Mouse (Mus musculus) lung, postnatal 10 days (tissue): ENCODE measurements around the gene Emb.
A peak's percentile ranks its signal among the peaks of the same experiment; 100 is the strongest.
"Not testable (repeated sequence)": the region's sequence is repeated elsewhere in the genome, so short reads cannot be mapped to it uniquely, and the experiment has no call there.

Experiments used
- DNase-seq: peaks from one replicate; pipeline ENCODE4 v3.0.0; 2021

Emb gene

DNA sequence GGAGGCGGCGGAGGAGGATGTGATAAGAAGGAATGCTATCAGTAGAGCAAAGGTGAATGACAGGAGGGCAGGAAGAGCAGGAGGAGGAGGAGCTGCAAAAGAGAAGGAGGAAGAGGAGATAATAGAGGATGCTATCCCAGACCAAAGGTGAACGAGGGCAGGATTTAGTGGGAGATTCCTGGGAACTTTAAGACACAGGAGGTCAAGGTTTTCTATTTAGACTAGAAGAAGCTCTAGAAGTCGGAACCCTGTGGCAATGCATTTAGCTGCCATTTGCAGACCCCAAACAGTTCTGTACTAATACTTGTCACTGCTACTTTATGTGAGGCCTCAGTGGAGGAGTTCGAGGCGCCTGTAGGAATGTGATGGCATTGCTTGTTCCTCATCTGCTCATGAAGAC lies at the start of gene Emb:
Gene Emb (plus strand): TSS at position 301 of the 400 bp plus-strand sequence.
- DNase-seq, result no peak

DNA sequence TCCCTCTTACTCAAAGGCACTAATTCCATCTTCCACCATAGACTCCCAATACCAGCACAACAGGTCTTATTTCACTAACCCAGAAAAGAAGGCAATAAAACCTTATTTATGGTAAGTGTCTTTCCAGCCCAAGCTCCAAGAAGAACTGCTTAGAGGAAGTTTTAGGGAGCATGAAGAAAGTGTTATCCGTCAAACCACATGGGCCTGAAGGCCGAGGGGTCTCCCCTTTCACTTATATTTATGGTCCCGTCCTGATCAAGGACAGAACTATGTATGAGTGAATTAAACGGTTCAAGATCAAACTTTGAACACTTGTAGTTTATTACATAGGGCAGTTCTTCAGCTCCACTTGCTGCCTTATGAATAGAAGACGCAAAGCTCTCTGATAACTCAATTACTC lies 44.4 kb upstream of the Emb start:
- no peak for DNase-seq

- DNase-seq, result peak; percentile 2
These were observed 43.3 kb upstream of the Emb start for GRCm38 (mm10) chr13:117165071-117165470.

DNA sequence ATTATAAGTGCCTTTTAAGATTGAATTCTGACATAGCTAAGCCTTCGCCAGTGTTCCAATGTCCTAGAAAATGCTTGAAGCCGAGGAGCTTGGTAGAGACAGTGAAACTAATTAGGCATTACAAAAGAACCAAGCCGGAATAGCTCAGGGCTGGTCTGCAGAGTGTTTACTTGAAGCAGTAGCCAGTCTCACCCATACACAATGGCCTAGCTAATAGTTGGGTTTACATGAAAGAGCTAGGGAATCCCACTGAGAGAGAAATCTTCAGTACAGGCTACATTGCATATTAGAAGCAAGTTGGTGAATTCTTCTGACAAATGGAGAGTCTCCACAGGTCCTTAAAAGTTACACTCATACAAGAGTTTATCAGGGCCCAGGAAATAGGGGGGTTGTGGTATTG lies 27.4 kb upstream of the Emb start:
- DNase-seq, result not testable (repeated sequence)

DNA sequence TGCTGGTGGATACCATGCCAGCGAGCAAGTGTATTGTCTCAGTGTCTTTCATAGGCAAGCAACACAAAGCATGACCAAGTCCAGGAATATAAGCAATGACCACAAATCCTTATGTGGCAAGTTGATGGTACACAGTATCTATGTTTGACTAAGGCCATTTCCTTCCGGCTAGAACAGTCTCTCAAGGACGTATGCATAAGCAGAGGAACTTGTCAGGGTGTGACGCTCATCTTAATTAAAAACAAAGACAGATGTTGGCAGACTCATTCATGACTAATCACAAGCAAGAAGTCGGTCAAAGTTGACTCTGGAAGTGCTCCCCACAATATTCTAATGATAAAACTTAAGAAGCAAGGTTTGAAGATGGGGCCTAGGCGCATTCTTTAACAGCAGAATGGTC lies 25.0 kb upstream of the Emb start:
- DNase-seq, result no peak

DNA sequence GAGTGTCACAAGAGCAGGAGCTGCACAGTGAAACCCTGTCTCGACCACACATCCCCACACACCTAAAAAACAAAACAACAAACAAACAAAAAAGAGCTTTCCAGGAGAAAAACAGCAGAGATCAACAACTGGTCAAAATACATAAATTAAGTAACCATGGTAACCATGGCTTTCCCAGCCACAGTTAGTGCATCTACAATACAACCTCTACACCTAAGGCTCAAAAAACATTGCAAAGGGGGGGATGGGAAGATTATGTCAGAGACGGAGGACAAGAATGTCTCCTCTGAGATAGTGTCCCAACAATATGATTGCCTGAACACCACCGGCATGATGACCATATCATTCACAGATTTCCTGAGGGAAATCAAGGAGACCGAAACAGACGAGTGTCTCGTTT lies 23.0 kb upstream of the Emb start:
- no peak for DNase-seq

- DNase-seq, result peak; percentile 6
These were observed 16.2 kb upstream of the Emb start for GRCm38 (mm10) chr13:117192161-117192560.

- DNase-seq, result no peak
These were observed 14.8 kb upstream of the Emb start for GRCm38 (mm10) chr13:117193422-117193983.

GRCm38 (mm10) chr13:117195569-117196495 lies 12.5 kb upstream of the Emb start:
- DNase-seq, result no peak

DNA sequence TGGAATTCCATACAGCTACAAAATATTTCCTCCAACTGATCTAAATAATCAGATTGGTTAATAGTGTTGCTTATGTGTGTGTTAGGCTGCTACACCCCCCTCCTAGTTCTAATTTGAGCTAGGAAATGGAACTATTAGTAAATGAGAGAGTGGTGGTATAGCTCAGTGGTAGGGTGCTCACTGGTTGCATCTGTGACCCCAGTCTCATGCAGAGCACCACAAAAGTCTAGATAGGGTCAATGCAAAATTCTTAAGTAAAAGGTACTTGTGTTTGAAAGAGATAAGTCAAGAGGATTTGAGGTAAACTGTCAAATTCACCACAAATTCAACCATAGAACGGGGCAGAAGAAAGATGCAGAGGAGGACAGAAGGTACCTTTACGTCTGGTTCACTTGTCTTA lies 10.7 kb upstream of the Emb start:
- no peak for DNase-seq

DNA sequence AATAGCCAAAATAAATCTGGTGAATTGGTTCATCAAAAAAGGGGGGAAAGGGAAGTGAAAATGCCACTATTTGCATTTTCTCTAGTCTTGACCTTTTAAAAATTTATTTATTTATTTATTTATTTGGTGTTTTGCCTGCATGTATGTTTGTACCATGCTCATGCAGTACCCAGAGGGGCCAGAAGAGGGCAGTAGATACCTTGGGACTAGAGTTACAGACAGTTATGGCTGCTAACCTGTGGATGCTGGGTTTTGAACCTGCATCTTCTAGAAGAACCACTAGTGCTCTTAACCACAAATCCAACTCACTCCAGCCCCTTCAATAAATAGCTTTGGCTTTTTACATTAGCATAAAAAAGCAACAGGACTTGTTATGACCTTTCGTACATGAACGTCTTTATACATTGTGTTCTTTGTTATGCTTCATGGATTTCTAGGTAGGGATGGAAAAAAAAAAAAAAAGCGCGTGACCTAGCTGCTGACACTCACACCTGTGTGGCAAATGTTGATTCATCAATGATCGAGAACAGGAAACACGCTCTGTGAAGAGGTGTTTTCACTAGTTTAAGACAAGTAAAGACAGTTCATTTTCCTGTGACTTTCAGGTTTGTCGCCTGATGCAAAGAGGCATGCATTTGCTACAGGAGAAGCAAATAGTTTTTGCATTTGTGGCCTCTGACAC lies 9.8 kb upstream of the Emb start:
- DNase-seq, result peak; percentile 84

DNA sequence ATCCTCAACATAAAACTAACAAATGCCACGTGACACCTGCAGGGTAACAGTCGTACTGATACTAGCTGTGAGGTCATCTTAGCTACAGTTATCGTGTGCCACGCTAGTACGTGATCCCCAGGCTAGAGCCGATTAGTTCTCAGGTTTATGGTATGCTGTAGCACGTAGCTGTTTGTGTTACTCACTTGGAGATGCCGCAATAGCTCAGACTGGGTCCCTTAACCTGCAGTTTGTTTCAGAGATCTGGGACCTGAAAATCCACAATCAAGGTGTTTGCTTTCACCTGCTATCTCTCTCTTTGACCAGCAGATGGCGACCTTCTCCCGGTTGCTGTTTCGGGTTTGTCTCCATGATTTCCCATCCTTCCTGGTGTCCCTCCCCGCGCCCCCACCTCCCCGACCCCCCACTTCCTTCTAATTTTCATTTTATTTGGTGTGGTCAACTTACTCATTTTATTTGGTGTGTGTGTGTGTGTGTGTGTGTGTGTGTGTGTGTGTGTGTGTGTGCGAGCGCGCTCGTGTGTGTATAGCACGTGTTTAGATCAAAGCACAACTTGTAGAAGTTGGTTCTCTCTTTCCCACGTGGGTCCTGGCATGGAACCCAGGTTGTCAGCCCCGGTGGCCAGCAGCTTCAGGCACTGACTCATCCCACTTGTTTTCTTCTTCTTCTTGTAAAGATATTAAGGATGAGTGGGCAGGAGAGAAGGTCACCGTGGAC lies 5.4 kb upstream of the Emb start:
- peak; percentile 15 for DNase-seq

GRCm38 (mm10) chr13:117204685-117205084 lies 3.7 kb upstream of the Emb start:
- no peak for DNase-seq

DNA sequence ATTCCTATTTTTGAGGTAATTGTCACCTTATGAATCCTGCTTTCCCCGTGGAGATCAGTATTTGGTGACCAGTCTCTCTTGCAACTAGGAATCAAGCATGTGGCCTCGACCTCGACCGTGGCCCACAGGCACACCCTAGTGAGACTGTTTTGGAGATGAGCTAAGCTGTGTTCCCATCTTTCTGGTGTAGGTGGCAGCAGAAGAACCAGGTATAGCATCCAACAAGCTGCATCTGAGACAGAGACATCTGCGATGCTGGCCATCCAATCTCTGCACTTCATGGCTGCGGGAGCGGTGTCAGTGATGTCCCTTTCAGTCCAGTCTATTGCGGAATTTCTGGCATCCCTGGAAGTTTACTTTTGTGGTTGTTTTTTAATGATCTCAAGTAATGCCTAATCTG lies 2.3 kb upstream of the Emb start:
- DNase-seq, result no peak

GRCm38 (mm10) chr13:117211386-117211875 lies 3.1 kb downstream of the Emb start:
- DNase-seq, result peak; percentile 29

- DNase-seq, result no peak
These were observed 7.1 kb downstream of the Emb start for GRCm38 (mm10) chr13:117215481-117215880.

DNA sequence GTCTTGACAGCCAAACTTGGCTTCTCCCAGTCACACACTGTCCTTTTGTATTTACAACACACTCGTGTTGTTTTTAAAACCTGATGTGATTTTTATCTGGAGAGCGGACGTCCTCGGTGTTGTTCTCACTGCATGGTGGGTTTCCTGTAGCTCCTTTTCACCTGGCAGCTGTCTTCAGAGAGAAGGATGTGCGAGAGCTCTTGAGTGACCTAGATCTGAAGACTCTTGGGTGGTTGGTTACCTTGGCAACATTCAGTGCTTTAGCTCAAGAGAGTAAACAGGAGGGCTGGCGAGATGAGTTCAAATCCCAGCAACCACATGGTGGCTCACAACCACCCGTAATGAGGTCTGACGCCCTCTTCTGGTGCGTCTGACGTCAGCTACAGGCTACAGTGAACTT lies 7.8 kb downstream of the Emb start:
- peak; percentile 31 for DNase-seq

- no peak for DNase-seq
These were observed 8.5 kb downstream of the Emb start for GRCm38 (mm10) chr13:117216752-117217363.

DNA sequence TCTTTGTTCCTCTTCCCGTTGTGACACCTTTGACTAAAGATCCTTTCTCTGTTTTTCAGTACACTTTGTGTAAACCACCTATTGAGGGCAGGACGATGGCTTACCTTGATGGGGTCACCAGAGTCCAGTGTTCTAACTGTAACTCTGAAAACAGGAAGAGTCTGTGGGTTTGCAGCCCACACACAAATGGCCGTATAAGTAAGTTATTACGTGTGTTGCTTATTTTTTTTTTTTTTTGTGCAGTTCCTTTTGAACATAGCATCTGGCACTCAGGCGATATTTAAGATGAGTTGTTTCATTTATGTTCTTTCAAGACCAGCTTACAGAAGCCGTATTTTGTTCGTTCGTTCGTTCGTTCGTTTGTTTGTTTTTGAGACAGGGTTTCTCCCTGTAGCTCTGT lies 9.3 kb downstream of the Emb start:
- no peak for DNase-seq

GRCm38 (mm10) chr13:117218092-117218491 lies 9.8 kb downstream of the Emb start:
- no peak for DNase-seq

DNA sequence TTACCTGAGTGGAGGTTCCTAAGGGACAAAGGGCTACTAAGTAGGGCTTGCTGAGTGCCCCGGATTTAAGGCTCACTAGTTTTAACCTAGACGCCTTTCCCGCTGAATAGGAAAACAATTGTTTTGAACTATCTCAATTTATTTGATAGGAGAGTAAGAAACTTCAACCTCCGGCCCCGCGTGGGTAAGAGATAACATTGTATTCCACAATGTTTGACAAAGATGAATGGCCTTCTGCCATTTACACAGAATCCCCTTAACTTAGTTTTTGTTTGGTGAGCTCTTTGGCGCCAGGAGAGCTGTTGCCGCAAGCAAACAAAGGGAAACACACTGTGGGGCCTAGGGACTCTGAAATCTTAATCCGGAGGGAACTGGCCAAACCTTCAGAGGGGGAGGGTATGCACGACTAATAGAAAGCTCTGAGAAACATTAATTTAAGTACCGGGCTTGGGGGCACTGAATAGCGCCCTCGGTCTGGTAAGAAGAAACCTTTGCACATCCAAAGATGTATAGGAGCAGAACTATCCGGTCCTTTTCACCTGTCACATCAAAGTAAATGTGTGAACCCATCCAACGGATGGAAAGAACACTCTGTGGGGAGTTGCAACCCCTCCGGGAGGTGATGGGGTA lies 11.7 kb downstream of the Emb start:
- no peak for DNase-seq
